Mouse (Mus musculus) stomach, embryonic 14.5 days (tissue): ENCODE measurements around the gene 4833427G06Rik. TPM values are rescaled to one million over a fixed set of nuclear protein-coding genes. Genes with fewer than 3 reads are reported as not detected.

Experiments used
- ATAC-seq: fragments of 200-750 bp; cut with Nextera tagmentation; 2 replicates; pipeline ENCODE4 v1.8.0; 2017; ENCODE audit warnings: low read depth, moderate TSS enrichment; ENCODE audit not compliant: insufficient number of reproducible peaks, insufficient read depth, low FRiP score
- H3K27ac ChIP-seq: fragments of 300-500 bp; sonication (generic); 2 replicates; pipeline ENCODE4 v1.5.1; 2014; ENCODE audit warnings: mild to moderate bottlenecking, low read length, moderate library complexity, mixed read lengths
- H3K27me3 ChIP-seq: fragments of 300-500 bp; sonication (generic); 2 replicates; pipeline ENCODE4 v1.6.1; 2014; ENCODE audit warnings: low read length, control low read depth, mixed read lengths; ENCODE audit not compliant: control insufficient read depth, insufficient read depth
- H3K36me3 ChIP-seq: fragments of 300-500 bp; sonication (generic); 2 replicates; pipeline ENCODE4 v1.6.1; 2014; ENCODE audit warnings: mild to moderate bottlenecking, control low read depth, low read length, moderate library complexity, mixed read lengths; ENCODE audit not compliant: control insufficient read depth, insufficient read depth
- H3K4me1 ChIP-seq: fragments of 300-500 bp; sonication (generic); 2 replicates; pipeline ENCODE4 v1.6.1; 2014; ENCODE audit warnings: low read length, control low read depth, mixed read lengths; ENCODE audit not compliant: control insufficient read depth, insufficient read depth
- H3K4me2 ChIP-seq: fragments of 300-500 bp; sonication (generic); replicated peaks from 2 replicates; pipeline ENCODE4 v1.6.1; 2014; ENCODE audit warnings: low read depth, low read length, control low read depth
- H3K4me3 ChIP-seq: fragments of 300-500 bp; sonication (generic); 2 replicates; pipeline ENCODE4 v1.5.1; 2014; ENCODE audit warnings: low read depth, low read length, control low read depth
- H3K9ac ChIP-seq: fragments of 300-500 bp; sonication (generic); replicated peaks from 2 replicates; pipeline ENCODE4 v1.6.1; 2014; ENCODE audit warnings: low read depth, mild to moderate bottlenecking, control low read depth, low read length, moderate library complexity, mixed read lengths
- H3K9me3 ChIP-seq: fragments of 300-500 bp; sonication (generic); 2 replicates; pipeline ENCODE4 v1.6.1; 2016; ENCODE audit warnings: low read depth, low read length, control low read depth; ENCODE audit not compliant: control insufficient read depth
- WGBS: fragments of 180-500 bp; shearing (Covaris S2); extraction: QIAGEN DNeasy Blood & Tissue Kit; methylation state at CpG from one replicate; pipeline ENCODE4 v1.1.7; 2014; 5-methylcytosine and 5-hydroxymethylcytosine counted together
- polyA plus RNA-seq: library from polyadenylated mRNA; unstranded; fragments of >200 nt; fragmentation: Nextera tagmentation; extraction: Ambion mirVana; gene quantifications from 2 replicates; pipeline ENCODE4 v1.2.1, GENCODE M21; 2014

4833427G06Rik gene
- polyA plus RNA-seq, 1 experiment from 2014 or later = not detected

DNA sequence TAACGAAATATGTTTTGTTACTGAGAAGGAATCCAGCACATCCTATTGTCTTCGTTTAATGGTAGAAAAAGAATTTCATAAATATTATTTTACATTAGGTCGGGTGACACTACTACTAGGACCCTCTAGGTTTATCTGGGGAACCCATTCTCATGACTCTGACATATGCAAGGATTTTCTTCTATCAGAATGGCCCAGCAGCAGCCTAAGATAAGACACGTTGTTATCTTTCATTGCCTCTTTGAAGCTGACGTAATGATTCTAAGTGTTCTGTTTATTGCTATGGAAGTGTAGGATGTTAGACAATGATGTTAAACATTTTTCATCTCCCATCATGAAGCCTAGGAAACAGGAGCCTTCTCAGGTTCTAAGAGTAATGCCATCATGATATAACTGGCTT lies 8.2 kb downstream of the 4833427G06Rik start:
- no peaks in the 10 kb centered on the region for H3K27me3 ChIP-seq
- H3K4me3 ChIP-seq = no peak overlapping the region
- no peaks in the 10 kb centered on the region for H3K4me1 ChIP-seq
- no peak overlapping the region for H3K9ac ChIP-seq
- no peaks in the 10 kb centered on the region for H3K9me3 ChIP-seq
- H3K4me2 ChIP-seq = no peak overlapping the region
- H3K36me3 ChIP-seq = no peaks in the 10 kb centered on the region
- no peak for ATAC-seq
- H3K27ac ChIP-seq = no peak overlapping the region
- WGBS = 58% methylated on average over 5 of the region's 5 CpGs

DNA sequence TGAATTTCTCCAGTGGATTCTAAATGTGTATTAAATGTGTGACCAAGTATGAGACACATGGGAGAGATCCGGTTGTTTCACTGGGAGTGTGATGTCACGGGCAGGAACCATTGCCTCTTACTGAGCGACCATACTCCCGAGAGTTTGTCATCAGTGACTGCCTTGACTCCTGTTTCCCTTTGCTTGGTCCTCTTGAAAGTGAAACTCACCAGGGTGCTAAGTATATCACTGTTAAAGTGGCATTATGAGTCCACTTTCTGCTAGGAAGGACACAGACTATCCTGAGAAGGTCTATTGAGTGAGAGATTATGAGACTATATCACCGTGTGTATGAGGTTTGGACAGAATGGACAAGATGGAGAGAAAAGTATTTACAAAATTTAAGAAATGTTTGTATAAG lies 20.3 kb downstream of the 4833427G06Rik start:
- Histone ChIP-seq H3K9me3 (no peaks in the 10 kb centered on the region), H3K27me3 (no peaks in the 10 kb centered on the region), H3K4me3 (no peak overlapping the region), H3K4me2 (no peak overlapping the region), H3K4me1 (peaks cover 6% of the 10 kb centered on the region; the same call in 1 of the 2 replicates), H3K9ac (no peak overlapping the region), H3K27ac (no peak overlapping the region), H3K36me3 (no peaks in the 10 kb centered on the region)
- ATAC-seq = no peak
- 85% methylated on average over 5 of the region's 5 CpGs for WGBS

DNA sequence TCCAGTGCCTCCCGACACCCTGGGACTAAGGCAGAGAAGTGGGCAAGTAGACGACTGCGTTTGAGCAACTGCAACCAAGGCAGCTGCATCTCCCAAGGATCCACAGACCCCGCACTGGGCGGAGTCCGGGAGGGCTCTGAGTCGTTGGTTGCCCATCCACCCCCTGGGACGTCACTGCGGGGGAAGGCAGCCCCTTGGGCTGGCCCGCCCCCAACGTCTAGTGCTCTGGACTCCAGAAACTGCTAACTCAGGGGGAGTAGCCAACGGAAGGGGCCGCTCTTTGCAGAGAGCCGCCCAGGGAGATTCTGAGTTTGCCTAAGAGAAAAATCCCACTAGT lies 24.9 kb downstream of the 4833427G06Rik start, which contains the start of gene Layn:
Layn (minus strand) TSS at position 116 of the 337 bp plus-strand sequence.
- WGBS = 0% methylated on average over 14 of the region's 14 CpGs
- Histone ChIP-seq H3K27ac (peak within 1 kb of the TSS; percentile 48; the same call in 1 of the 2 replicates), H3K4me3 (peak within 1 kb of the TSS; percentile 52), H3K36me3 (no peaks in the 10 kb centered on the region), H3K4me2 (peak within 1 kb of the TSS; percentile 94), H3K27me3 (no peaks in the 10 kb centered on the region), H3K4me1 (peaks cover 10% of the 10 kb centered on the region; the same call in 1 of the 2 replicates), H3K9ac (peak within 1 kb of the TSS; percentile 50), H3K9me3 (no peaks in the 10 kb centered on the region)
- peak; percentile 97 for ATAC-seq

DNA sequence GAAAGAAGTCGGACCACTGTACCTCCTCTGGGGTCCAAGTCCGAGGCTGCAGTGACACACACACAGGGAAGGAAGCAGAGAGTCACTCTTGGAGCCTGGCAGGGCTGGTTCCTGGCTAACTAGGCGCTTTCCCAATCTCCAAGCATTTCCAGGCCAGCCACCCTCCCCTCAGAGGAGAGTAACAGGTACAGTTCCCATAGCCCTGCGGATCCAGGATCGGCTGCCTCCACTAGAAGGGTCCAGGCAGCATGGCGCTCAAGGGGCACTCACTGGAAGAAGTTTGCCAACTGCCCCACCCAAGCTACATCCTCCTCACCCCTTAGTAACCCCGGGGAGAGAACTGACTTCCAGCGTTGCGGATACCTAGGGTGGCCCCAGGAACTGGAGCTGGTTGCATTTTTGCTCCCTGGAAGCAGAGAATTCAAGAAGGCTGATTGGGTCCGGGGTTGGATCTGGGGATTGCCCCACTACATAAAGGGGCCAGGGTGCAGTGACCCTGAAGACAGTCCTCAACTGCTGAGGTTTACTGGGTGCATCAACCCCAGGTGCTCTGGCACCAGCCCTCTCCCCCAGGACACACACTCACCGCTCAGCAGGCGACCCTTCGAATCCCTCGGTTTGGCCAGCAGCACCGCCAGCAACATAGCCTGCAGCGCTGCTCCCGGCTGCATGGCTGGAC lies 25.4 kb downstream of the 4833427G06Rik start:
- H3K36me3 ChIP-seq = no peaks in the 10 kb centered on the region
- peak overlapping the region; percentile 52 for H3K4me3 ChIP-seq
- H3K4me1 ChIP-seq = peaks cover 10% of the 10 kb centered on the region; the same call in 1 of the 2 replicates
- peak overlapping the region; percentile 48; the same call in 1 of the 2 replicates for H3K27ac ChIP-seq
- ATAC-seq = peak; percentile 18; the same call in 1 of the 2 replicates
- H3K9ac ChIP-seq = peak overlapping the region; percentile 50
- no peaks in the 10 kb centered on the region for H3K27me3 ChIP-seq
- peak overlapping the region; percentile 94 for H3K4me2 ChIP-seq
- 0% methylated on average over 17 of the region's 17 CpGs for WGBS
- no peaks in the 10 kb centered on the region for H3K9me3 ChIP-seq

GRCm38 (mm10) chr9:51075780-51076179 lies 26.1 kb downstream of the 4833427G06Rik start:
- H3K9ac ChIP-seq = no peak overlapping the region
- peaks cover 10% of the 10 kb centered on the region; the same call in 1 of the 2 replicates for H3K4me1 ChIP-seq
- peak overlapping the region; percentile 94 for H3K4me2 ChIP-seq
- no peaks in the 10 kb centered on the region for H3K27me3 ChIP-seq
- peak overlapping the region; percentile 52 for H3K4me3 ChIP-seq
- ATAC-seq = no peak
- WGBS = 19% methylated on average over 3 of the region's 3 CpGs
- H3K27ac ChIP-seq = no peak overlapping the region
- H3K36me3 ChIP-seq = no peaks in the 10 kb centered on the region
- H3K9me3 ChIP-seq = no peaks in the 10 kb centered on the region

GRCm38 (mm10) chr9:51070801-51071200 lies 31.1 kb downstream of the 4833427G06Rik start:
- H3K4me2 ChIP-seq = no peak overlapping the region
- no peak overlapping the region for H3K4me3 ChIP-seq
- no peak for ATAC-seq
- H3K27ac ChIP-seq = no peak overlapping the region
- no peaks in the 10 kb centered on the region for H3K9me3 ChIP-seq
- peaks cover 2% of the 10 kb centered on the region; the same call in 1 of the 2 replicates for H3K4me1 ChIP-seq
- no peaks in the 10 kb centered on the region for H3K27me3 ChIP-seq
- H3K36me3 ChIP-seq = no peaks in the 10 kb centered on the region
- no peak overlapping the region for H3K9ac ChIP-seq
- WGBS = 73% methylated on average over 4 of the region's 4 CpGs

DNA sequence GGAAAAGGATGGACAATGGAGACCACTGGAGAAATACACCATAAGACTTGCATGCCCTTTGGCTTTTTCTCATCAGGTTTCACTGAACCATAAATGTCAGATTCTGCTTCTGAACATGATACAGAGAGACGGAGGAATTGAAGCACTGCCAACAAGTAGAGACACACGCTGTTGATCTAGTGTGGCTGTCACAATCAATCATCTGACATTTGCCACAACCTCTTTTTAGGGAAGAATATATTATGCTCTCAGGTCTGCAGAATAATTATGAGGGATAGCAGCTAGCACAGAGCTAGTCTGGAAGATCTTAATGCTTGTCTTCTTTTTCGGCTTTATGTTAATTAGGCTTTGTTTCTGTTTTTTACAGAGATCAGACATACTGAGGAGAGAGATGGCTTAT lies 33.7 kb downstream of the 4833427G06Rik start:
- ATAC-seq = no peak
- H3K27ac ChIP-seq = no peak overlapping the region

GRCm38 (mm10) chr9:51060601-51061000 lies 41.3 kb downstream of the 4833427G06Rik start, which contains the start of gene Btg4:
Gene Btg4 (plus strand): TSS chr9:51060901.
- Histone ChIP-seq H3K9ac (no peak within 1 kb of the TSS), H3K4me2 (no peak within 1 kb of the TSS), H3K27me3 (no peaks in the 10 kb centered on the region), H3K4me3 (no peak within 1 kb of the TSS), H3K36me3 (no peaks in the 10 kb centered on the region), H3K27ac (no peak within 1 kb of the TSS), H3K9me3 (no peaks in the 10 kb centered on the region), H3K4me1 (no peaks in the 10 kb centered on the region)
- WGBS = 87% methylated on average over 2 of the region's 2 CpGs
- no peak for ATAC-seq

More for the DNA sequence above, 33.7 kb downstream of the 4833427G06Rik start:
- Histone ChIP-seq H3K4me2 (no peak overlapping the region), H3K36me3 (no peaks in the 10 kb centered on the region), H3K4me1 (no peaks in the 10 kb centered on the region), H3K27me3 (no peaks in the 10 kb centered on the region), H3K9ac (no peak overlapping the region), H3K4me3 (no peak overlapping the region), H3K9me3 (no peaks in the 10 kb centered on the region)
- 47% methylated on average over 3 of the region's 3 CpGs for WGBS
